Mouse (Mus musculus) ovary, adult 10 weeks (tissue): ENCODE measurements around the gene Fam98b. TPM values are rescaled to one million over a fixed set of nuclear protein-coding genes. Genes with fewer than 3 reads are reported as not detected.

Source experiments
- polyA plus RNA-seq: library from polyadenylated mRNA; stranded (reverse); fragments of 350-450 nt; fragmentation: Illumina TruSeq; extraction: RNeasy Lipid Tissue Mini Kit (QIAGEN cat#74804); gene quantifications from one replicate; pipeline ENCODE4 v1.2.3, GENCODE M21; 2014

Gene Fam98b
- 136 TPM for polyA plus RNA-seq

DNA sequence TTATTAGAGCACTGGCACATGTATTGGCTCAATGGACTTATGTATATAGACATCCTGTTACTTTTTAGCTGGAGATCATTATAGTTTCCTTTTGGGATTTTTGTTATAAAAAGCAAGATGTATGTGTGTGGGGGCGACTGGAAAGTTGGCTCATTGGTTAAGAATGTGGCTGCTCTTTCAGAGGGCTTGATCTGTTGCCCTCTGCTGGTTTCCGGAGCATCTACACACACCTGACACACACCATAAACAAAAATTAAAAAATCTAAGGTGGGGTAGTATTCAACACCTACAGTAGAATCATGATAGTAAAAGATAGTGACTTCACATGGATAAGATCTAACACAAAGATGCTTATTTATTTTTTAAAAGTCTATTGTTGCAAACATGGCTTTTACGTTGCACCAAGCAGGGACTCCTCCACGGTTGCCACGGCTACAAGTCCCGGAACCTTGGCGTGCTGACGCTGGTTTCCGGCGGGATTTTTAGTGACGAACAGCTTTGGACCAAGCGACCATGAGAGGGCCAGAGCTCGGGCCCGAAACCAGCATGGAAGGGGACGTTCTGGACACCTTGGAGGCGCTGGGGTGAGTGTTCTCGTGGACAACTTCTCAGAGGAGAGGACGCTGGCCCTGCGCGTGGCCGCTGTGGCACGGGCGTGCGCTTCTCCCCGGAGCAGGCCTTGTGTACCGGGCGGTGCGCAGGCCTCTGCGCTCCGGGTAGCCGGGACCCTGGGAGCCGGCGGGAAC lies at the start of gene Fam98b:
Gene Fam98b, plus strand, starts transcription at position 485 of the 746 bp plus-strand sequence.

Other genes starting within 250 kb of the Fam98b start
- 210 TPM for gene Spred1, start 128.4 kb upstream of the Fam98b start, polyA plus RNA-seq
- 4.0 TPM for gene Rasgrp1, start 93.3 kb downstream of the Fam98b start, polyA plus RNA-seq